Mouse (Mus musculus): ENCODE results near the gene Dnaic1. TPM values are rescaled to one million over a fixed set of nuclear protein-coding genes. Genes with fewer than 3 reads are reported as not detected.

Gene Dnaic1
- total and polyA plus RNA-seq, 3 experiments = 0.34 to 4.1 (median 0.89) TPM

DNA sequence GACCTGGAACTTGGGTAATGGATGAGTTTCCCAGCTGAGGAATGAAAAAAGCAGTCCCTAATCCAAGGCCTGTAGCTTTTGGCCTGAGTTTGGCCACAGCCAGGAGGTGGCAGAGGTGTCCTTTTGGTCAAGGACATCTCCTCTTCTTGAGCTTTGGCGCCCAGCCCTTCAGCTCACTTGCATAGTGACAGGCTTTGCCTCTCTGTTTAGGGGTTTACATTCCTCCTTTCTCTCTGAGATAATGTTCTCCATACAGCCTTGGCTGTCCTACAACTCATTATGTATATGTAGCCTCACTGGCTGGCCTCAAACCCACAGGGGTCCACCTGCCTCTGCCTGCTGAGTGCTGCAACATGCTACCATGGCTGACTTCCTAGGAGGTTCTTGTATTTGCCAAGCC lies 22.5 kb upstream of the Dnaic1 start:
- H3K4me2 ChIP-seq (ENCODE audit: insufficient read depth, low read depth, poor library complexity, severe bottlenecking) = no peak overlapping the region
- in situ Hi-C loops (cut with MboI; ENCODE audit: low pct_ligation_motif_present, low pct_unique_long_range_greater_than_20kb, low sequenced_read_pairs) (no loop called here), dilution Hi-C loops (cut with MboI; ENCODE audit: extremely low pct_ligation_motif_present, extremely low pct_unique_long_range_greater_than_20kb, low sequenced_read_pairs) (no loop called here)
- H3K79me2 ChIP-seq (replicated peaks; ENCODE audit: control insufficient read depth, extremely low read depth, insufficient read depth, poor library complexity, severe bottlenecking) = no peaks in the 10 kb centered on the region
- no peak overlapping the region for H3K9ac ChIP-seq (ENCODE audit: insufficient read depth, low read depth)
- no peaks in the 10 kb centered on the region for H3K36me3 ChIP-seq (replicated peaks in 1 of 2; ENCODE audit: control insufficient read depth in 1 of 2, insufficient read depth in 1 of 2, low read length in 1 of 2)
- H3K27me3 ChIP-seq (replicated peaks) = peaks cover 9% of the 10 kb centered on the region
- no peak overlapping the region for H3K4me3 ChIP-seq (replicated peaks in 1 of 3; ENCODE audit: low read depth in 2 of 3, low read length in 2 of 3, poor library complexity in 1 of 3)
- TF ChIP-seq ETS1 (conservative IDR thresholded peaks at IDR 0.05; ENCODE audit: low read depth, low read length) (no peak), BHLHE40 (IDR thresholded peaks at IDR 0.05; ENCODE audit: low read depth, low read length) (no peak), ELF1 (IDR thresholded peaks at IDR 0.05; ENCODE audit: low read depth, low read length) (no peak), TCF12 (IDR thresholded peaks at IDR 0.05; ENCODE audit: low read depth, low read length) (no peak), PAX5 (IDR thresholded peaks at IDR 0.05; ENCODE audit: low read length) (no peak), HCFC1 (IDR thresholded peaks at IDR 0.05; ENCODE audit: low read depth, low read length) (no peak), NELFE (IDR thresholded peaks at IDR 0.05; ENCODE audit: low read depth, low read length) (no peak), POLR2A (IDR thresholded peaks at IDR 0.05; ENCODE audit: low read depth, low read length) (no peak)
- no peaks in the 10 kb centered on the region for H3K9me3 ChIP-seq (replicated peaks; ENCODE audit: low read length)
- no peak overlapping the region for H3K27ac ChIP-seq (ENCODE audit: insufficient read depth, low read depth)
- H3K4me1 ChIP-seq (ENCODE audit: control insufficient read depth in 1 of 2, insufficient read depth in 2 of 2) = peaks cover 0 to 2% of the 10 kb centered on the region in 2 experiments; a peak in 1 of 4 replicates
- DNase-seq (ENCODE audit: extremely low read depth) = no peak

DNA sequence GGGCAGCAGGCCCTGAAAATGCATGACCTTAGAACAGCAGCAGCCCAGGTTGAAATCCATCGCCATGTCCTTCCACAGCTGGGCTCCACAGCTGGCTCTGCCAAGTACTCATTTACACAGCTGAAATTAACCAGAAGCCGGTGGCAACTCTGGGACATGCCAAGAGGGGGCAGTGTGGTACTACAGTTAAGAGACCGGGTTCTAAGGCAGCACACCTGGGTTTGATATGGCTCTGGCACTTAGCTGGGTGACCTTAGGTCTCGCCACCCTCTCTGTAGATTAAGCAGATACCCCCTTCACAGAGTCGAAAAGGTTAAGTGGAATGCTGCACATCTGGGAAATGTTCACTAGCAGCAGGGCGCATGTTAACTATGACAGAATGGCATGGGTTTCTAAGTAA lies 17.0 kb upstream of the Dnaic1 start:
- Histone ChIP-seq H3K79me2 (replicated peaks; ENCODE audit: control insufficient read depth, extremely low read depth, insufficient read depth, poor library complexity, severe bottlenecking) (no peaks in the 10 kb centered on the region), H3K4me1 (ENCODE audit: control insufficient read depth in 1 of 2, insufficient read depth in 2 of 2) (peaks cover 0 to 10% of the 10 kb centered on the region in 2 experiments; a peak in 2 of 4 replicates), H3K9me3 (replicated peaks; ENCODE audit: low read length) (no peaks in the 10 kb centered on the region), H3K9ac (ENCODE audit: insufficient read depth, low read depth) (no peak overlapping the region), H3K27me3 (replicated peaks) (peaks cover 2% of the 10 kb centered on the region), H3K27ac (ENCODE audit: insufficient read depth, low read depth) (no peak overlapping the region), H3K4me3 (replicated peaks in 1 of 3; ENCODE audit: low read depth in 2 of 3, low read length in 2 of 3, poor library complexity in 1 of 3) (no peak overlapping the region), H3K36me3 (replicated peaks in 1 of 2; ENCODE audit: control insufficient read depth in 1 of 2, insufficient read depth in 1 of 2, low read length in 1 of 2) (no peaks in the 10 kb centered on the region), H3K4me2 (ENCODE audit: insufficient read depth, low read depth, poor library complexity, severe bottlenecking) (no peak overlapping the region)
- in situ Hi-C loops (cut with MboI; ENCODE audit: low pct_ligation_motif_present, low pct_unique_long_range_greater_than_20kb, low sequenced_read_pairs) (no loop called here), dilution Hi-C loops (cut with MboI; ENCODE audit: extremely low pct_ligation_motif_present, extremely low pct_unique_long_range_greater_than_20kb, low sequenced_read_pairs) (no loop called here)
- peak; percentile 67 for DNase-seq (ENCODE audit: extremely low read depth)
- 0 out of 2 replicates have a peak, but pooled peaks have one; percentile 13 for TF ChIP-seq JUND (conservative IDR thresholded peaks at IDR 0.05; ENCODE audit: low read depth, low read length)
- TF ChIP-seq ZC3H11A (IDR thresholded peaks at IDR 0.05; ENCODE audit: low read depth, low read length) = peak; percentile 55
- TF ChIP-seq POLR2AphosphoS2 (IDR thresholded peaks at IDR 0.05; ENCODE audit: low read depth, low read length) = no peak
- TF ChIP-seq RAD21 (IDR thresholded peaks at IDR 0.05; ENCODE audit: low read depth, low read length) = peak; percentile 93
- peak; percentile 36 to 93; a peak in 3 of 4 replicates for TF ChIP-seq CTCF (conservative IDR thresholded peaks at IDR 0.05 in 1 of 2, IDR thresholded peaks at IDR 0.05 in 1 of 2; ENCODE audit: low read depth in 2 of 2, low read length in 2 of 2)
- TF ChIP-seq BHLHE40 (IDR thresholded peaks at IDR 0.05; ENCODE audit: low read depth, low read length) = no peak
- TF ChIP-seq TCF12 (IDR thresholded peaks at IDR 0.05; ENCODE audit: low read depth, low read length) = 0 out of 2 replicates have a peak, but pooled peaks have one; percentile 21
- TF ChIP-seq SMC3 (IDR thresholded peaks at IDR 0.05; ENCODE audit: low read depth, low read length) = peak; percentile 86
- peak; percentile 35; the same call in 1 of the 2 replicates for TF ChIP-seq IRF4 (IDR thresholded peaks at IDR 0.05; ENCODE audit: low read depth, low read length)

Measured in CH12.LX (cell line).